Mouse (Mus musculus) hindbrain, embryonic 16.5 days (tissue): ENCODE measurements around the gene Manba. TPM values are rescaled to one million over a fixed set of nuclear protein-coding genes. Genes with fewer than 3 reads are reported as not detected.

Experiments used
- ATAC-seq: fragments of 200-750 bp; cut with Nextera tagmentation; 2 replicates; pipeline ENCODE4 v1.8.0; 2017; ENCODE audit warnings: moderate TSS enrichment, moderate library complexity
- H3K27ac ChIP-seq: fragments of 300-500 bp; sonication (generic); 2 replicates; pipeline ENCODE4 v1.5.1; 2014; ENCODE audit warnings: low read depth, mild to moderate bottlenecking, control low read depth, low read length, moderate library complexity
- H3K27me3 ChIP-seq: fragments of 300-500 bp; sonication (generic); replicated peaks from 2 replicates; pipeline ENCODE4 v1.6.1; 2014; ENCODE audit warnings: low read length; ENCODE audit not compliant: control insufficient read depth, insufficient read depth
- H3K36me3 ChIP-seq: fragments of 300-500 bp; sonication (generic); 2 replicates; pipeline ENCODE4 v1.6.1; 2014; ENCODE audit warnings: mild to moderate bottlenecking, low read length, moderate library complexity, mixed read lengths; ENCODE audit not compliant: control insufficient read depth, insufficient read depth
- H3K4me1 ChIP-seq: fragments of 300-500 bp; sonication (generic); 2 replicates; pipeline ENCODE4 v1.6.1; 2014; ENCODE audit warnings: low read depth, low read length; ENCODE audit not compliant: control insufficient read depth, insufficient read depth
- H3K4me2 ChIP-seq: fragments of 300-500 bp; sonication (generic); 2 replicates; pipeline ENCODE4 v1.6.1; 2014; ENCODE audit warnings: mild to moderate bottlenecking, low read length, control low read depth, moderate library complexity
- H3K4me3 ChIP-seq: fragments of 300-500 bp; sonication (generic); 2 replicates; pipeline ENCODE4 v1.5.1; 2014; ENCODE audit warnings: mild to moderate bottlenecking, low read length, control low read depth, moderate library complexity
- H3K9ac ChIP-seq: fragments of 300-500 bp; sonication (generic); 2 replicates; pipeline ENCODE4 v1.6.1; 2014; ENCODE audit warnings: low read depth, mild to moderate bottlenecking, control low read depth, low read length, moderate library complexity
- H3K9me3 ChIP-seq: fragments of 300-500 bp; sonication (generic); 2 replicates; pipeline ENCODE4 v1.6.1; 2014; ENCODE audit warnings: mild to moderate bottlenecking, low read length, moderate library complexity; ENCODE audit not compliant: control insufficient read depth
- WGBS: fragments of 180-500 bp; shearing (Covaris S2); extraction: QIAGEN DNeasy Blood & Tissue Kit; methylation state at CpG from one replicate; pipeline ENCODE4 v1.1.7; 2014; 5-methylcytosine and 5-hydroxymethylcytosine counted together
- polyA plus RNA-seq: library from polyadenylated mRNA; unstranded; fragments of >200 nt; fragmentation: Nextera tagmentation; extraction: Ambion mirVana; gene quantifications from 2 replicates; pipeline ENCODE4 v1.2.1, GENCODE M21; 2015

Gene Manba
- polyA plus RNA-seq, 1 experiment from 2014 or later: 9.0 TPM

- 65% methylated on average over 2 of the region's 2 CpGs for WGBS
- Histone ChIP-seq H3K27me3 (no peaks in the 10 kb centered on the region), H3K9ac (no peak overlapping the region), H3K36me3 (no peaks in the 10 kb centered on the region), H3K4me1 (no peaks in the 10 kb centered on the region), H3K4me3 (no peak overlapping the region), H3K4me2 (no peak overlapping the region), H3K27ac (no peak overlapping the region), H3K9me3 (no peaks in the 10 kb centered on the region)
- no peak for ATAC-seq
These were observed 46.4 kb downstream of the Manba start for GRCm38 (mm10) chr3:135531762-135532161.

- H3K36me3 ChIP-seq: no peaks in the 10 kb centered on the region
- no peak for ATAC-seq
- H3K9ac ChIP-seq: no peak overlapping the region
- H3K4me3 ChIP-seq: no peak overlapping the region
- H3K27ac ChIP-seq: no peak overlapping the region
- H3K4me2 ChIP-seq: no peak overlapping the region
- no peaks in the 10 kb centered on the region for H3K9me3 ChIP-seq
- H3K27me3 ChIP-seq: no peaks in the 10 kb centered on the region
- no peaks in the 10 kb centered on the region for H3K4me1 ChIP-seq
- 82% methylated on average over 4 of the region's 5 CpGs for WGBS
These were observed 48.7 kb downstream of the Manba start for GRCm38 (mm10) chr3:135534103-135534502.

- Histone ChIP-seq H3K9me3 (no peaks in the 10 kb centered on the region), H3K9ac (no peak overlapping the region), H3K4me1 (no peaks in the 10 kb centered on the region), H3K4me2 (no peak overlapping the region), H3K4me3 (no peak overlapping the region), H3K36me3 (0 out of 2 replicates have a peak, but pooled peaks cover 2% of the 10 kb centered on the region), H3K27ac (no peak overlapping the region), H3K27me3 (no peaks in the 10 kb centered on the region)
- ATAC-seq: no peak
- WGBS: 65% methylated on average over 13 of the region's 13 CpGs
These were observed 61.0 kb downstream of the Manba start for GRCm38 (mm10) chr3:135546212-135546923.

- Histone ChIP-seq H3K27ac (no peak overlapping the region), H3K9ac (no peak overlapping the region), H3K4me2 (no peak overlapping the region), H3K4me3 (no peak overlapping the region), H3K9me3 (no peaks in the 10 kb centered on the region), H3K4me1 (no peaks in the 10 kb centered on the region), H3K36me3 (0 out of 2 replicates have a peak, but pooled peaks cover 2% of the 10 kb centered on the region), H3K27me3 (no peaks in the 10 kb centered on the region)
- WGBS: 76% methylated on average over 8 of the region's 8 CpGs
- ATAC-seq: no peak
These were observed 61.9 kb downstream of the Manba start for GRCm38 (mm10) chr3:135547298-135547697.

GRCm38 (mm10) chr3:135552874-135553273, 67.5 kb downstream of the Manba start:
- no peak for ATAC-seq
- H3K36me3 ChIP-seq: 0 out of 2 replicates have a peak, but pooled peaks cover 2% of the 10 kb centered on the region
- H3K27ac ChIP-seq: no peak overlapping the region
- 74% methylated on average over 5 of the region's 5 CpGs for WGBS
- no peaks in the 10 kb centered on the region for H3K4me1 ChIP-seq
- H3K4me3 ChIP-seq: no peak overlapping the region
- H3K4me2 ChIP-seq: no peak overlapping the region
- H3K9ac ChIP-seq: no peak overlapping the region
- no peaks in the 10 kb centered on the region for H3K27me3 ChIP-seq
- no peaks in the 10 kb centered on the region for H3K9me3 ChIP-seq

- Histone ChIP-seq H3K4me1 (no peaks in the 10 kb centered on the region), H3K9ac (no peak overlapping the region), H3K36me3 (0 out of 2 replicates have a peak, but pooled peaks cover 2% of the 10 kb centered on the region), H3K27me3 (no peaks in the 10 kb centered on the region), H3K4me3 (no peak overlapping the region), H3K9me3 (no peaks in the 10 kb centered on the region), H3K4me2 (no peak overlapping the region), H3K27ac (no peak overlapping the region)
- 41% methylated on average over 6 of the region's 6 CpGs for WGBS
- no peak for ATAC-seq
These were observed 69.8 kb downstream of the Manba start for GRCm38 (mm10) chr3:135555192-135555591.

GRCm38 (mm10) chr3:135556052-135556587, 70.7 kb downstream of the Manba start:
- Histone ChIP-seq H3K36me3 (0 out of 2 replicates have a peak, but pooled peaks cover under 1% of the 10 kb centered on the region), H3K4me3 (no peak overlapping the region), H3K9ac (no peak overlapping the region), H3K4me1 (no peaks in the 10 kb centered on the region), H3K4me2 (no peak overlapping the region), H3K27me3 (no peaks in the 10 kb centered on the region), H3K27ac (no peak overlapping the region), H3K9me3 (no peaks in the 10 kb centered on the region)
- no peak for ATAC-seq
- 80% methylated on average over 7 of the region's 7 CpGs for WGBS

- no peak overlapping the region for H3K4me3 ChIP-seq
- H3K4me2 ChIP-seq: no peak overlapping the region
- H3K36me3 ChIP-seq: no peaks in the 10 kb centered on the region
- H3K9me3 ChIP-seq: no peaks in the 10 kb centered on the region
- H3K27me3 ChIP-seq: no peaks in the 10 kb centered on the region
- no peak overlapping the region for H3K9ac ChIP-seq
- 78% methylated on average over 12 of the region's 12 CpGs for WGBS
- no peaks in the 10 kb centered on the region for H3K4me1 ChIP-seq
- no peak for ATAC-seq
- no peak overlapping the region for H3K27ac ChIP-seq
These were observed 71.6 kb downstream of the Manba start for GRCm38 (mm10) chr3:135556851-135557662.

GRCm38 (mm10) chr3:135562036-135562435, 76.6 kb downstream of the Manba start:
- H3K4me3 ChIP-seq: no peak overlapping the region
- no peaks in the 10 kb centered on the region for H3K4me1 ChIP-seq
- H3K27ac ChIP-seq: no peak overlapping the region
- H3K9me3 ChIP-seq: no peaks in the 10 kb centered on the region
- no peaks in the 10 kb centered on the region for H3K27me3 ChIP-seq
- H3K9ac ChIP-seq: no peak overlapping the region
- no peaks in the 10 kb centered on the region for H3K36me3 ChIP-seq
- 79% methylated on average over 7 of the region's 7 CpGs for WGBS
- H3K4me2 ChIP-seq: no peak overlapping the region
- no peak for ATAC-seq
